Mouse (Mus musculus) T-helper 2 cell (primary cell): ENCODE results near the gene Limd2.

ENCODE experiments used
- in situ Hi-C: fragments of 300-600 bp; cut with MboI, MseI; formaldehyde crosslinking; loops from one replicate; pipeline ENCODE4 v1.15.1; 2025; ENCODE audit warnings: high pct_unique_total_duplicates

Gene Limd2

DNA sequence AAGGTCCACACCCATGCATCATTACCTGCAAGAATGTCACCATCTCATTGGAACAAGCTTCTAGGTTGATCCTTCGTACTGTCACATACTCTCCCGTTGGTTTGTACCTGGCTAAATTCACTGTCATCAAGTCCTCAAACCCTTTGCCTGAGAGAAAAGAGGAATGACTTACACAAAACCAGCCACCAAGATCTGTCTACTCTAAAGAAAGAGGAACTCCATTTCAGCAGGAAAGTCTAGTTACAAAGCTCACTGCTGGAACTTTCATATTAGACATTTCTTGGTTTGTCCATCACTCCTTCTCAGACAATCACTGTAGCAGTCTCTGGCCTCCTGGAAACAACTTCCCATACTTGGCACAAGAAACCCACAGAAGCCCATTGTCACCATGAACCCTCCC lies 12.6 kb upstream of the Limd2 start:
- in situ Hi-C loops, result no loop called here

GRCm38 (mm10) chr11:106170807-106171206 lies 10.1 kb upstream of the Limd2 start:
- in situ Hi-C loops, result no loop called here

DNA sequence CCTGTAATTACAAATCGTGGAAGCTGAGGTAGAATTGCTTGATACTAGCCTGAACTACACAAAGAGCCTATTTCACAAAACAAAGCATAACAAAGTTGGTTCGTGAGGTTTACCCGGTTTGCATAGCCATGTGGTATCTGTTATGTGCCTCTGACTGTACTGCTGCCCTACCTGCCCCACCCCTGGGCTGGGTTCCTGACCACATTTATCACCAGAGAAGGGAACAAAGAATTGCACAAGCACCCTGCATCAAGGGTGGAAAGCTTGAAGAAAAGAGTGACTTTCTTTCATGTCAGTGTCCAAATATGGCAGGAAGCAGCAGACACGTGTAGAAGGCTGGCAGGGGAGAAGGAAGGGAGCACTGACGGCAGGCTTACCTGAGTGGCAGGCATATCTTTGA lies 6.8 kb upstream of the Limd2 start:
- in situ Hi-C loops, result no loop called here

DNA sequence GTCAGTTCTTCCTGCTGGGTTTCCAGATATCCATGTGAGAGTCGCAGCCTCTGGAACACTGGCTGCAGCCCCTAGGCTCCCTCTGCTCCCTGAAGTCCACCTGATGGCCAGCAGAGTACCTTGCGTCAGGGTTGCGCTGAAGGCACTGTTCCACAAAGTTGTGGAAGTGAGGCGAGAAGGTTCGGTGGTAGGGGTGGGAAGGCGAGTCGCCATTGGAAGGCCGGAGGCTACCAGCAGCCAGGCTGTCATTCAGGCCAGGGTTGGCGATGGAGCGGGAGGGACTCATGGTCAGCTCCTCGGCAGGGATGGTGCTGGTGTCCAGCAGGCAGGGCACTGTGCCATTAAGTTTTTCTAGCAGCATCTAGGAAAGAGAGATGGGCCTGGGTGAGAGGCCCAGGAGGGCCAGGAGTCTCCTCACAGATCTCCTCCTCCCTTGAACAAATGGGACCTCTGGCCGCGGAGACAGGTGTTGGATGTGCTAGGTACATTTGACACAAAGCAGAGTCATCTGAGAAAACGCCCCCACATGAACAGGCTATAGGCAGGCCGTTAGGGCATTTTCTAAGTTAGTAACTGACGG lies 4.0 kb upstream of the Limd2 start:
- in situ Hi-C loops, result no loop called here

DNA sequence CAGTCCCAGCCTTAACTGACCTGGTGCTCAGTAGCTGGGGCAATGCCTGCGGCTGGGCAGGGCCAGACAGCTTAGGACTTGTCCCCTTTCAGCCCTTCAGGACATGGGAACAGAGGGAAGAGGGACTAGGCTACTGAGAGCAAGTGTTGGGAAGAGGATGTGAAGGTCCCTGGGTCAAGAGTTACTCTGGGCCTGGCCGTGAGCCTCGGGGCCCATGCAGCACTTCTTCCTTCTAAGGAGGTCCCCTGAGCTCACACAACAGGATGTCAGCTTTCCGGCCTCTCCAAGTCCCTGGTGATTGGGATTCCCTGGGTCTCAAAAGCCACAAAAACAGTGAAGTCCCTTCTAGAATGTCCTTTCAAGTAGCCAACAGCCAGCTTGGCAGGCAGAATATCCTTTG lies 2.9 kb upstream of the Limd2 start:
- in situ Hi-C loops, result no loop called here

- in situ Hi-C loops, result no loop called here
Observed at GRCm38 (mm10) chr11:106162237-106162636, 1.6 kb upstream of the Limd2 start.

GRCm38 (mm10) chr11:106159921-106160840 lies 479 bp downstream of the Limd2 start:
- in situ Hi-C loops, result no loop called here

DNA sequence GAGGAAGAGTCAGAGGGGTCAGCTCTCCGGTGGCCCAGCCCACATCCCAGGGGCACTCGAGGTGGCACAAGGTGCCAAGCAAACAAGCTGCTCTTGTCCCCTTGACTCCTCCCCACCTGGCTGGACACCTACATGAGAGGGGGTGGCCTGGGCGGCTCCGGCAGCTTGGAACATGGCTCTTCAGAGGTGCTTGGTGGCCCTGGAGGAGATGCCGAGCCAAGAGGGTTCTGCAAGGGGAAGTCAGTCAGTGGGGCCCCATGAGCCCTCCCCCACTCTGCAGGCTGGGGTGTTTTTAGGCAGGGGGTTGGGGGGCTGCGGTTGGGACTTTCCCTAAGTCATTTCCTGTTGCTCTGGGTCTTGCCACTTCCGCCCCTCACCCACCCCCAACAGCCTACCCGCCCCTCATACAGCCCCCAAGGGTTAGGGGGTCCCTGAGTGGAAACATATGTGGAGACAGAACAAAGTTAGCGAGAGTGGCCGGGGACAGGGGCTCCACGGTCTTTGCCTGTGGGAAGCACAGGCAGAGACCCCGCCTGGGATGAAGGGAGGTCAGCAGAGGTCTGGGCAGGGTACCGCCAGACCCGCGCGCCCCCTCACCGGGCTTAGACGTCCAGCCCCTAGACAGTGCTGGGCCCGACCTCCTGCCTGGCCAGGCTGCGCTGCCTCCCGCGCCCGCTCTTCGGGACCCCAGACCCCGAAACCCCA lies 1.3 kb downstream of the Limd2 start:
- in situ Hi-C loops, result no loop called here

DNA sequence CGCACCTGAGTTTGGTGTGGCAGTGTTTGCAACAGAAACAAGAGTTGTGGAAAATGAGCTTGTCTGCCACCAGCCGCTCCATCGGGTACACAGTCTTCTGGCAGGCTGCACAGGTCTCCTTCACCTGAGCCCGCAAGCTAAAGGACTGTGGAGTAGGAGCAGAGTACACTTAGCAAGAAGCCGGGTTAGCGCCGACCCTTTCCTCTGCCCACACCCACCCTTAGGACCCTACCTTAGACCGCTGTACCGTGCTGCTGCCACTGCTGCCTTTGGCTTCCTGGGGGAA lies 1.8 kb downstream of the Limd2 start:
- in situ Hi-C loops, result no loop called here

DNA sequence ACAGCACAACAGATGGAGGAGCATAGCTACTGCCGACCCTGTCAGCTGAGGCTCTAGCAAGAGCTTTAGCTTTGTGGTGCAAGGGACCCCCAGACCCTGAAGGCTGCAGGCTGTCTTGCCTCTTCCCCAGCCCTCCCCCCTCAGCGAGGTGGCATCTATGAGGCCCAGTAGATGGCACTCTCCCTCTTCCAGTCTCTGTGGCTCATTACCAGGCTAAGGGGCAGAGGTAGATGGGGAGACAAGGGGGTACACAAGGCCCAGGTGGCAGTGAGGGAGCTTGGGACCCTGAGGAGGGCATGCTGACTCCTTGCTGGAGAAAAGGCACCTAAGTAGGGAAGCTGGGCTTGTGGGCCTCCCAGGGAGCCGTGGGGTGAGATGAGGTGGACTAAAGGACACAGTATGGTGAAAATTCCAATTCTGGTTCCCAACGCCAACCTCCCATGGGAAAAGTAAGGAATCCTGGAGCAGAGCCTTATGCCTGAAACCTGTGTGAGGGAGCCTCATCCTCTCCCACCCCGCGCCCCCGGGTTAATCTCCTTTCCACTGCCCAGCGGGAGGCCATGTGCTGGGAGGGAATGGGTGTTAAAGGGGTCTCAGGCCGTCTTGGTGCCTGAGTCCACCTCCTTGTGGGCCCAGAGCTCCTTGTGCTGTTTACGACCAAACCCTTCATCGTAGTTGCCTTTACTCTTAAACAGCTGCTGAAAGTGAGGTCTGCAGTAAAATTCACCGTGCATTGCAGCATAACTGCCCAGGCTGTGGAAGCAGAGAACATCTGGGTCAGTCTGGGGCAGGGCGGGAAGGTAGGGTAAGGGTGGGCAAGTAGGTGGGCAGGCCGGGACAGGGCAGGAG lies 2.4 kb downstream of the Limd2 start:
- in situ Hi-C loops, result no loop called here

DNA sequence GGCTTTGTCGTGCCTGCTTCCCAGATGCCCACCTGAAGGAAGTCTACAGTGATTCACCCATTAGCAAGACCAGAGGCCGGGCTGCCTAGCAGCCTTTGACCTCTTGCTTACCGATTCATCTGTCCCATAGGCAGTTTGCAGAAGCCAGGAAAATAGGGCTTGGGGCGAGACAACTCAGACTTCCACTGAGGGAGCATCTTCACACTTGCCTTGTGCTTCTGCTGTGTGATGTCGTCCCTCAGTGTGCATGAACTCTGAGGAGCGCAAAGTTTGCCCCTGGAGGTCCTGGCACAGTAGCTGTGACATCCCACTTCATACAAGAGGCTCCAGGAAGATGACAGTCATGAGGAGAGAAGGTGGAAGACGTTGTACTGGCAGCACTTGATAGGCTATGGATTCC lies 3.5 kb downstream of the Limd2 start:
- in situ Hi-C loops, result no loop called here

DNA sequence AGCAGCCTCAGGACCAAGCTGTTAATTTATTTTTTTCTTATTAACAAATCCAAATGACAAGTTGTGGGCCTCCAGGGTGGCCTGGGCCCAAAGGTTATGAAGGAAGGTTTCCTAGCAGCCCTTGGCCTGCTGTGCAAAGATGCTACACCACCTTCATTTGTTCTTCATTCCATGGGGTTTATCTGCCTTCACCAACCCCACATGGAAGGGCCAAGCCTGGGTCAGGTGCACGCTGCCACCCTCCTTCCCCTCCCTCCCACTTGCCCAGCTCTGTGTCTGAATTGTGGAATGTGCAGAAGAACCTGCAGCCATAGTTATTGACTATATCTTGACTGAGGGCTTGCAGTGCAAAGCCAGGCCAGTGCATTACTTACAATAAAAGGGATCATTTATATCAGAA lies 4.4 kb downstream of the Limd2 start:
- in situ Hi-C loops, result no loop called here

GRCm38 (mm10) chr11:106155761-106156160 lies 4.9 kb downstream of the Limd2 start:
- in situ Hi-C loops, result no loop called here

DNA sequence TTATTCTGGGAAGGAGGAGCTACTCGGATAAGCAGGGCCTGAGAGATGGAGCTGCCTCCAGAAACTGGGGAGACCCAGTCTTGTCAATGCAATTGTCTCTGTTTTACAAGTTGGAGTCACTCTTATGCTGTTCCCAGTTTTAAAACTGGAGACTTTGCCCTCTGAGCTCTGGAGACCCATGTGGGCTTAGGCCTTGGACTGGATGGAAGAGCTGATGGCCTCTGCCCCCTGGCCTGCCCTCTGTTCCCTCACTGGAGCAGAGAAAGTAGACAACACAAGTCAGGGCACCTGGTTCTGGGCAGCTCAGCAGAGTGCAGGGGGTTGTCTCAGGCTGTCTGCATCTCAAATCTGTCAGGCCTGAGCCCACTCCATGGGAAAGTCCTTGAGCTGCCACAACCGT lies 5.9 kb downstream of the Limd2 start:
- in situ Hi-C loops, result no loop called here

GRCm38 (mm10) chr11:106154091-106154490 lies 6.6 kb downstream of the Limd2 start:
- in situ Hi-C loops, result no loop called here

- in situ Hi-C loops, result no loop called here
Observed at GRCm38 (mm10) chr11:106152132-106152531, 8.5 kb downstream of the Limd2 start.

DNA sequence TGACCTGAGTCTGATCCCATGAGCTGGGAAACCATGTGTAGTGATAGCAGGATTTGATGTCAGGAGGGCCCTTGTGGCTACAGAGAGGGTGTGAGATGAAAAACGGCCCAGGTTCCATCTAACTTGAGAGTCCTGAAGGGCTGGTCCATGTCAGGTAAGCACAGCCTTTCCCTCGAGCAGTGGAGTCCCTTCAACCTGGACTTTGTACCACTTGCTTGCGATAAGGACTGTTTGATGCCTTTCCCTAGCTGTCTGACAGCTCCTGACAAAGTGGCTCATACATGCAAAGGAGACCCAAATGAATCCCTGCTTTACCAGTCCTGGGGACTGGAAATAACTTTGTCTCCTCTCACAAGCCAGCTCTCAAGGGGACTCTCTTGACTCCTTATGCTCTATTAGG lies 9.4 kb downstream of the Limd2 start:
- in situ Hi-C loops, result no loop called here

- in situ Hi-C loops, result no loop called here
Observed at GRCm38 (mm10) chr11:106134580-106135528, 25.8 kb downstream of the Limd2 start.

DNA sequence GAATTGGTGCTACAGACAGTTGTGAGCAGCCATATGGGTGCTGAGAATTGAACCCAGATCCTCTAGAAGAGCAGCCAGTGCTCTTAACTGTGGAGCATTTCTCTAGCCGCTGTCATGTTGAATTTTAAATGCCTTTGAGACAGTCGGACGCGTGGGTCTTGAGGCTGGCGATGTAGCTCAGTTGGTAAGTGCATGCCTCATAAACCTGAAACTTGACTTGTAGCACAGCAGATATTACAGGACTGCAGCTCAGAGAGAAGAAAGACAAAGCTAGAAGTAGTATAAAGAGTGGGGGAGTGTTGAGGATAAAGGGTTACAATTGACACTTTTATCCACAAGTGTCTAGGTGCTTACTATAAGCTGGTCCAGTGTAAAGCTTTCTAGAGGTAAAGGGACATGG lies 28.1 kb downstream of the Limd2 start:
- in situ Hi-C loops, result no loop called here

DNA sequence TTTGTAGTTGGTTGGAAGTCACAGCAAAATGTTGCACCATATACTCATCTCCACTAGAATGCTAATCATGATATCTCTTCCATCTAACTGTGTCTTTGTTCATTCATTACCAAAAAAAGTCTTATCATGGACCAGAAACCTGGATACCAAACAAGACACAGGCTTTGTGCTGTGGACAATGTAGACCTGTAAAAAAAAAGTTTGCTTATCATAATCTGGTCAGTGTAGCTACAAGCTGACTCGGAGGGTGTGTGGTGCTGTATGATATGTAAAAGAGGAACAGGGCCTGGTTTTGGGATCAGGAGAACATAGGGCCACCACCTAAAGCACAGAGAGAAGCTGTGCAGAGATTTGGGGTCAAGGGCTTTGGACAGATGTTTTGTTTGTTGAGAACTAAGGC lies 31.2 kb downstream of the Limd2 start:
- in situ Hi-C loops, result no loop called here
